Mouse (Mus musculus): ENCODE results near the gene Slc44a5. TPM values are rescaled to one million over a fixed set of nuclear protein-coding genes. Genes with fewer than 3 reads are reported as not detected.
"Not testable (repeated sequence)": the region's sequence is repeated elsewhere in the genome, so short reads cannot be mapped to it uniquely, and the experiment has no call there.

Gene Slc44a5
- polyA plus RNA-seq, 1 experiment from 2014 or later, result 1.1 TPM

GRCm38 (mm10) chr3:154124890-154125575 is 151.8 kb downstream of the Slc44a5 start:
- H3K9me3 ChIP-seq, result no peaks in the 10 kb centered on the region
- DNase-seq (ENCODE audit: low spot score), result no peak
- 72% methylated on average over 15 of the region's 15 CpGs for WGBS

GRCm38 (mm10) chr3:154125768-154126376 is 152.6 kb downstream of the Slc44a5 start:
- Histone ChIP-seq H3K27me3 (ENCODE audit: insufficient read depth, poor library complexity, severe bottlenecking) (no peaks in the 10 kb centered on the region; the same call in 1 of the 2 replicates), H3K4me3 (no peak overlapping the region), H3K9me3 (no peaks in the 10 kb centered on the region), H3K4me1 (peaks cover 10% of the 10 kb centered on the region; the same call in 1 of the 2 replicates), H3K36me3 (no peaks in the 10 kb centered on the region), H3K27ac (peak overlapping the region; percentile 24; the same call in 1 of the 2 replicates)
- 80% methylated on average over 7 of the region's 7 CpGs for WGBS
- DNase-seq (ENCODE audit: low spot score), result peak; percentile 63

More at GRCm38 (mm10) chr3:154124890-154125575, 151.8 kb downstream of the Slc44a5 start:
- peaks cover 5% of the 10 kb centered on the region; the same call in 1 of the 2 replicates for H3K4me1 ChIP-seq
- no peak overlapping the region for H3K27ac ChIP-seq
- no peaks in the 10 kb centered on the region for H3K36me3 ChIP-seq
- no peaks in the 10 kb centered on the region; the same call in 1 of the 2 replicates for H3K27me3 ChIP-seq (ENCODE audit: insufficient read depth, poor library complexity, severe bottlenecking)
- no peak overlapping the region for H3K4me3 ChIP-seq

DNA sequence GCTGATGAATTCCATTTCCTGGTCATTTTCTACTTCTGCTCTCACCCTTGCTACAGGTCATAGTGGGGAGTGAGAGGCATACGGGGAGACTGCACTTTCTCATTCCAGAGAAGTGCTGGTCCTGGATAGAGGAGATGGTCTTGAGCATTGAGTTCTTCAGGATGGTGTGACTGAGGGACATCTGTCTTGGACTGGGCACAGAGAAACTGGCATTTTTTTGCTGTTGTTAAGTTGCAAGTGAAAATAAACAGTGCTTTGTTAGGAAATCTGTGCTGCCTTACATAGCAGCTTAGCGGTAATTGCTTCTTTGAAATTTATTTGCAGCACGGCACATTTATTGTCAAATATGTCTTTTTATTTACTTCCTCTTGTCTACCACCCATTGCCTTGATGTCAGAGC is 154.0 kb downstream of the Slc44a5 start:
- Histone ChIP-seq H3K9me3 (no peaks in the 10 kb centered on the region), H3K4me3 (no peak overlapping the region), H3K27me3 (ENCODE audit: insufficient read depth, poor library complexity, severe bottlenecking) (no peaks in the 10 kb centered on the region; the same call in 1 of the 2 replicates), H3K36me3 (no peaks in the 10 kb centered on the region), H3K4me1 (peaks cover 10% of the 10 kb centered on the region; the same call in 1 of the 2 replicates), H3K27ac (no peak overlapping the region)
- DNase-seq (ENCODE audit: low spot score), result no peak
- WGBS, result 90% methylated on average over 3 of the region's 3 CpGs

DNA sequence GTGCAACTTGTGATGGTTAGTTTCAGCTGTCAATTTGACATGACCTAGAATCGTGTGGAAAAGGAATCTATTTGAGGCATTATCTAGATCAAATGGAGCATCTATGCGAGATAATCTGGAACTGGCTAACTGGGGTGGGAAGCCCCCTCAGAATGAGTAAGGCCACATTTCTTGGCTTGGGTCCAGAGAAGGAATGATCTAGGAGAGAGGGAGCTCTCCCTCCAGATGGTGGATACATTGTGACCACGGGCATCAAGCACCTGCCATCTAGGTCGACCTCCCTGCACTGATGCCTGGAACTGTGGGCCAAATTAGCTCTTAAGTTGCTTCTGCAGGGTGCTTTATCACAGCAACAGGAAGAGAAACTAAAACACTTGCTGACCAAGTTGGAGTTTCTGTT is 155.8 kb downstream of the Slc44a5 start:
- H3K9me3 ChIP-seq, result no peaks in the 10 kb centered on the region
- WGBS, result 65% methylated on average over 4 of the region's 4 CpGs
- H3K27me3 ChIP-seq (ENCODE audit: insufficient read depth, poor library complexity, severe bottlenecking), result no peaks in the 10 kb centered on the region; the same call in 1 of the 2 replicates
- H3K27ac ChIP-seq, result no peak overlapping the region
- H3K4me1 ChIP-seq, result peaks cover 10% of the 10 kb centered on the region; the same call in 1 of the 2 replicates
- DNase-seq (ENCODE audit: low spot score), result no peak
- H3K36me3 ChIP-seq, result no peaks in the 10 kb centered on the region
- H3K4me3 ChIP-seq, result no peak overlapping the region

GRCm38 (mm10) chr3:154130431-154131114 is 157.3 kb downstream of the Slc44a5 start:
- Histone ChIP-seq H3K4me3 (no peak overlapping the region), H3K36me3 (no peaks in the 10 kb centered on the region), H3K27me3 (ENCODE audit: insufficient read depth, poor library complexity, severe bottlenecking) (no peaks in the 10 kb centered on the region; the same call in 1 of the 2 replicates), H3K9me3 (no peaks in the 10 kb centered on the region), H3K4me1 (peaks cover 10% of the 10 kb centered on the region; the same call in 1 of the 2 replicates), H3K27ac (no peak overlapping the region)
- WGBS, result 75% methylated on average over 6 of the region's 6 CpGs
- DNase-seq (ENCODE audit: low spot score), result peak; percentile 66

DNA sequence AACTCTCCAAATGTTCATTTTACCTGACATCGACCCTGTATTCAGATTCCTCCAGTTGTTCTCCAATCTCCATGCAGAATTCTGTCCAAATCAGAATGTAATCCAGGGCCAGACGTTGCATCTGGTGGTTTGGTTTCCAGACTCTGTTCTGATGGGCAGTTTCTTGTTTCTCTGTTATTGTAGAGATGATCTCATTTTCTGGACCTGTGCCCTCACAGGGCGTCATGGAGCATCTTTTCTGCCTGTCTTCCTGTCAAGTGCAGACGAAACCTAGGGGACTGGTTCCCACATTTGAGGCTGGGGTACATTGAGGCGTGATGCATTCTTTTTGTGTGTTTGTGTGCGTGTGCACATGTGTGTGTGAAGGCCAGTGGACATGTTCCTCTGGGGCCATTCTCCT is 160.8 kb downstream of the Slc44a5 start:
- peak; percentile 24 for DNase-seq (ENCODE audit: low spot score)
- no peak overlapping the region for H3K27ac ChIP-seq
- H3K4me3 ChIP-seq, result no peak overlapping the region
- 77% methylated on average over 6 of the region's 6 CpGs for whole genome bisulfite sequencing
- no peaks in the 10 kb centered on the region for H3K9me3 ChIP-seq
- no peaks in the 10 kb centered on the region for H3K27me3 ChIP-seq (ENCODE audit: insufficient read depth, poor library complexity, severe bottlenecking)
- peaks cover 5% of the 10 kb centered on the region; the same call in 1 of the 2 replicates for H3K4me1 ChIP-seq
- H3K36me3 ChIP-seq, result no peaks in the 10 kb centered on the region

DNA sequence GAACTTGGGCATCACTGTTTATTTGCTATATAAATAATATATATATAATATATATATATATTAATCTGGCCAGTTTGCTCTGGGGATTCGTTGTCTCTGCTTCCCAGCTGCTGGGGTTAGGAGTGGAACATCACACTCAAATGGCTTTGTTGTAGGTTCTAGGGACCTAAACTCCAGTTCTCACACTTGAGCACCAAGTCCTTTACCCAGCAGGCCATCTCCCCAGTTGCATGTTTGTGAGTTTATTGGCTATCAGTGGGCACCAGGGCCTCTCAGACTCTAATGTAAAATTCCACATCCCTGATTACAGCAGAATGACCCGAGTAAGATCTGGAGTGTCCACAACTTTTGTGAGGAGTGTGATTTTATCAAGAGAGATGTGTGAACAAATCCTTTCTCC is 161.5 kb downstream of the Slc44a5 start:
- no peaks in the 10 kb centered on the region for H3K27me3 ChIP-seq (ENCODE audit: insufficient read depth, poor library complexity, severe bottlenecking)
- 74% methylated on average over 2 of the region's 2 CpGs for WGBS
- no peak overlapping the region for H3K27ac ChIP-seq
- no peak overlapping the region for H3K4me3 ChIP-seq
- DNase-seq (ENCODE audit: low spot score), result peak; percentile 61
- no peaks in the 10 kb centered on the region for H3K9me3 ChIP-seq
- peaks cover 5% of the 10 kb centered on the region; the same call in 1 of the 2 replicates for H3K4me1 ChIP-seq
- H3K36me3 ChIP-seq, result no peaks in the 10 kb centered on the region

DNA sequence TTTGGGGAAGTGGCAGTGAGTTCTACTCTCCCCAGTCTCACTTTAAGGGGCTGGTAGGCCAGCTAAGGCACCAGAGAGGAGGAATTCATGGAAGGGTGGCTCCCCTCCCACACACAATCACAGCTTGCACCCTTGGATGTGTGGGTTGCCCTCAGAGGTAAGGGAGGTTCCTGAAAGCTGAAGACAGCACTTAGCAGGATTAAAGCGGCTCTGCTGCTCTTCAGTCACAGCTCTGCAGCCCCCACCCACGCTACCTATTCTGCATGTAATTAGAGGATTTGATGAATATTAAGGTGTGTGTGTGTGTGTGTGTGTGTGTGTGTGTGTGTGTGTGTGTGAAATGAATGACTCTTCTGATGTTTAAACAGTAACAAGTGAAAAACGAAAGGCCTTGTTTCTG is 163.3 kb downstream of the Slc44a5 start:
- Histone ChIP-seq H3K4me1 (no peaks in the 10 kb centered on the region), H3K27me3 (ENCODE audit: insufficient read depth, poor library complexity, severe bottlenecking) (no peaks in the 10 kb centered on the region), H3K27ac (no peak overlapping the region), H3K4me3 (no peak overlapping the region), H3K9me3 (no peaks in the 10 kb centered on the region), H3K36me3 (no peaks in the 10 kb centered on the region)
- DNase-seq (ENCODE audit: low spot score), result peak; percentile 39
- 70% methylated on average over 3 of the region's 3 CpGs for WGBS

DNA sequence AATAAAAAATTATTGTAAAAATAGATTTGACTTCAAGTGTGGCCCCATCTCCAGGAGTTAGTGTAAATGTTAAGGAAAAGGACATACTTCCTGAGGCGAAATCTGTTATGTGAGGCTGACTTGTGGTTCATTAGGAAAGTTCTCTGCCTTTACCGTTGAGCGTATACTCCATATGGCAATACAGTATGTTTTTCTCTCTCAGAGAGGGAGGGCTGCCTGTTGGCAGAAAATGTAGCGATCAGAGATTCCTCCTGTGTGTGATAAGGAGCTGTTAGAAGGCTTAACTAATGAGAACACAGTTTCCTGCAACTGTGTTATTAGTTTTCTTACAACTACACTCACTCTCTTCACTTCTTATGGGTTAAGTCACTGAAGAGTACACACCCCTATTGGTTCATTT is 168.1 kb downstream of the Slc44a5 start:
- no peaks in the 10 kb centered on the region for H3K4me1 ChIP-seq
- no peak overlapping the region for H3K4me3 ChIP-seq
- WGBS, result 52% methylated on average over 4 of the region's 4 CpGs
- DNase-seq (ENCODE audit: low spot score), result peak; percentile 20
- H3K27ac ChIP-seq, result no peak overlapping the region
- H3K27me3 ChIP-seq (ENCODE audit: insufficient read depth, poor library complexity, severe bottlenecking), result no peaks in the 10 kb centered on the region
- no peaks in the 10 kb centered on the region for H3K36me3 ChIP-seq
- H3K9me3 ChIP-seq, result no peaks in the 10 kb centered on the region

- H3K36me3 ChIP-seq, result no peaks in the 10 kb centered on the region
- H3K27me3 ChIP-seq (ENCODE audit: insufficient read depth, poor library complexity, severe bottlenecking), result no peaks in the 10 kb centered on the region
- no peak for DNase-seq (ENCODE audit: low spot score)
- H3K27ac ChIP-seq, result no peak overlapping the region
- H3K4me3 ChIP-seq, result no peak overlapping the region
- WGBS, result 84% methylated on average over 4 of the region's 4 CpGs
- no peaks in the 10 kb centered on the region for H3K9me3 ChIP-seq
- no peaks in the 10 kb centered on the region for H3K4me1 ChIP-seq
Measured at GRCm38 (mm10) chr3:154142618-154143017, 169.4 kb downstream of the Slc44a5 start.

DNA sequence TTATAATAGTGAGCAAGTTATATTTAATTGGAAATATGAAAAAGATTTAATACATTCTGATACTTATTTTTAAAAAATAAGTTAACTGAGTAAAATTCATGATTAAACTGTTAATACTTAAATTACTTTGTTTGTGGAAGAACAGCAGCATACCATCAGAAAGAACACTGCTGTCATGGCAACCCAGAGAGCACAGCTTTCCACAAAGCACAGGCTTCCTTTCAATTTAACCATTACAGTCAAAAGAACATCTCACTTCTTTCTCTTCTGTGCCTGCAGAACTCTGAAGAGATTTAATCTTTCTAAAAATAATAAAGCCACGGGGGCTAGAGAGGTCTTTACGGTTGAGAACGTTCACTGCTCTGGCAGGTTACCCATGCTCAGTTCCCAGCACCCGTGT is 172.5 kb downstream of the Slc44a5 start:
- Histone ChIP-seq H3K9me3 (no peaks in the 10 kb centered on the region), H3K27me3 (ENCODE audit: insufficient read depth, poor library complexity, severe bottlenecking) (no peaks in the 10 kb centered on the region), H3K36me3 (no peaks in the 10 kb centered on the region), H3K4me1 (no peaks in the 10 kb centered on the region), H3K27ac (no peak overlapping the region), H3K4me3 (no peak overlapping the region)
- 81% methylated on average over 4 of the region's 4 CpGs for WGBS
- DNase-seq (ENCODE audit: low spot score), result no peak

- WGBS, result 72% methylated on average over 4 of the region's 4 CpGs
- Histone ChIP-seq H3K4me3 (no peak overlapping the region), H3K4me1 (no peaks in the 10 kb centered on the region), H3K36me3 (no peaks in the 10 kb centered on the region), H3K9me3 (no peaks in the 10 kb centered on the region), H3K27me3 (ENCODE audit: insufficient read depth, poor library complexity, severe bottlenecking) (no peaks in the 10 kb centered on the region), H3K27ac (no peak overlapping the region)
- no peak for DNase-seq (ENCODE audit: low spot score)
Measured at GRCm38 (mm10) chr3:154149778-154150177, 176.5 kb downstream of the Slc44a5 start.

DNA sequence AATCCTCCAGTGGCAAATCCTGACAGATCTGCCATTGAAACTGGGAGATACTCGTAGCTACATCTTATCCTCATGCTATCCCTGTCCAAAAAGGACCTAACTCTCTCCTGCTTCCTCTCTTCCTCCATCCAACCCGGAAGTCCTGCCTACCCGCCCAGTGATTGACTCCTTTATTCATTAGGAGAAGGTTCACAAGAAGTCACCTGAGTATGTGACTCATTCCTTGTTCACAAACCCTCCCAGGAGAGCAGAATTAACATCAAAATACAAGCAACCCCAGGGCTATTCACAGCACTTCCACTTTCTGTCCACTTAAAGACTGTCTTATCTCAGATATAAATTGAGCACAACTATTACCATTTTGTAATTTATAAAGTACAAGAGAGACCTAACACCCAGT is 180.3 kb downstream of the Slc44a5 start:
- not testable (repeated sequence) for H3K4me1 ChIP-seq; H3K27me3 ChIP-seq (ENCODE audit: insufficient read depth, poor library complexity, severe bottlenecking)
- 70% methylated on average over 3 of the region's 3 CpGs for WGBS

More for the DNA sequence above, 180.3 kb downstream of the Slc44a5 start:
- H3K4me3 ChIP-seq; H3K36me3 ChIP-seq; DNase-seq (ENCODE audit: low spot score); H3K9me3 ChIP-seq; H3K27ac ChIP-seq: not testable (repeated sequence)
